Mouse (Mus musculus) kidney, postnatal 14 days (tissue): ENCODE measurements around the gene Cebpa.

Experiments used
- DNase-seq: peaks from one replicate; pipeline ENCODE4 v3.0.0; 2022; ENCODE audit warnings: mixed read lengths

Gene Cebpa

GRCm38 (mm10) chr7:35118841-35119413, at the start of gene Cebpa:
Gene Cebpa (plus strand): TSS chr7:35119293.
- peak; percentile 97 for DNase-seq

GRCm38 (mm10) chr7:35076645-35077044, 42.4 kb upstream of the Cebpa start:
- DNase-seq, result peak; percentile 24

GRCm38 (mm10) chr7:35080843-35081338, 38.2 kb upstream of the Cebpa start:
- DNase-seq, result peak; percentile 79

GRCm38 (mm10) chr7:35081406-35082104, 37.5 kb upstream of the Cebpa start:
- no peak for DNase-seq

GRCm38 (mm10) chr7:35084565-35085360, 34.3 kb upstream of the Cebpa start:
- DNase-seq, result no peak

- peak; percentile 57 for DNase-seq
These were observed 32.7 kb upstream of the Cebpa start for GRCm38 (mm10) chr7:35086271-35086861.

GRCm38 (mm10) chr7:35090550-35090949, 28.5 kb upstream of the Cebpa start:
- DNase-seq, result no peak

GRCm38 (mm10) chr7:35094975-35095678, 24.0 kb upstream of the Cebpa start:
- no peak for DNase-seq

GRCm38 (mm10) chr7:35098777-35099176, 20.3 kb upstream of the Cebpa start:
- DNase-seq, result no peak

- DNase-seq, result no peak
These were observed 19.6 kb upstream of the Cebpa start for GRCm38 (mm10) chr7:35099528-35099927.

GRCm38 (mm10) chr7:35106614-35107013, 12.5 kb upstream of the Cebpa start:
- no peak for DNase-seq

GRCm38 (mm10) chr7:35107630-35108029, 11.5 kb upstream of the Cebpa start:
- DNase-seq, result no peak

GRCm38 (mm10) chr7:35108046-35108445, 11.0 kb upstream of the Cebpa start:
- no peak for DNase-seq

GRCm38 (mm10) chr7:35108663-35109062, 10.4 kb upstream of the Cebpa start:
- no peak for DNase-seq

- DNase-seq, result no peak
These were observed 6.0 kb upstream of the Cebpa start for GRCm38 (mm10) chr7:35113136-35113535.

- DNase-seq, result no peak
These were observed 5.4 kb upstream of the Cebpa start for GRCm38 (mm10) chr7:35113721-35114120.

- no peak for DNase-seq
These were observed 2.6 kb upstream of the Cebpa start for GRCm38 (mm10) chr7:35116524-35116923.

- DNase-seq, result no peak
These were observed 2.0 kb upstream of the Cebpa start for GRCm38 (mm10) chr7:35117052-35117451.

- DNase-seq, result no peak
These were observed 1.4 kb upstream of the Cebpa start for GRCm38 (mm10) chr7:35117761-35118098.

- DNase-seq, result peak; percentile 88
These were observed 853 bp upstream of the Cebpa start for GRCm38 (mm10) chr7:35118099-35118781.

GRCm38 (mm10) chr7:35119506-35120145, 533 bp downstream of the Cebpa start:
- DNase-seq, result peak; percentile 64
